Mouse (Mus musculus): ENCODE results near the gene Galnt3.

GRCm38 (mm10) chr2:66091296-66091695 lies 33.5 kb downstream of the Galnt3 start:
- no peak for TF ChIP-seq CTCF (IDR thresholded peaks at IDR 0.05; ENCODE audit: low read depth)
- TF ChIP-seq EP300 (IDR thresholded peaks at IDR 0.05; ENCODE audit: low read depth): no peak
